Mouse (Mus musculus) spleen, adult 2 months (tissue): ENCODE results near the gene Rnase11.

Experiments
- CTCF ChIP-seq: fragments of 200-500 bp; IDR thresholded peaks from 2 replicates; pipeline ENCODE4 v1.5.1; 2011; ENCODE audit warnings: mild to moderate bottlenecking, inconsistent platforms; ENCODE audit not compliant: insufficient read depth, insufficient read length, insufficient replicate concordance; ENCODE audit errors: extremely low read depth
- POLR2A ChIP-seq: fragments of 200-500 bp; IDR thresholded peaks from 2 replicates; pipeline ENCODE4 v1.6.1; 2011; ENCODE audit warnings: low read depth, low read length, inconsistent platforms

DNA sequence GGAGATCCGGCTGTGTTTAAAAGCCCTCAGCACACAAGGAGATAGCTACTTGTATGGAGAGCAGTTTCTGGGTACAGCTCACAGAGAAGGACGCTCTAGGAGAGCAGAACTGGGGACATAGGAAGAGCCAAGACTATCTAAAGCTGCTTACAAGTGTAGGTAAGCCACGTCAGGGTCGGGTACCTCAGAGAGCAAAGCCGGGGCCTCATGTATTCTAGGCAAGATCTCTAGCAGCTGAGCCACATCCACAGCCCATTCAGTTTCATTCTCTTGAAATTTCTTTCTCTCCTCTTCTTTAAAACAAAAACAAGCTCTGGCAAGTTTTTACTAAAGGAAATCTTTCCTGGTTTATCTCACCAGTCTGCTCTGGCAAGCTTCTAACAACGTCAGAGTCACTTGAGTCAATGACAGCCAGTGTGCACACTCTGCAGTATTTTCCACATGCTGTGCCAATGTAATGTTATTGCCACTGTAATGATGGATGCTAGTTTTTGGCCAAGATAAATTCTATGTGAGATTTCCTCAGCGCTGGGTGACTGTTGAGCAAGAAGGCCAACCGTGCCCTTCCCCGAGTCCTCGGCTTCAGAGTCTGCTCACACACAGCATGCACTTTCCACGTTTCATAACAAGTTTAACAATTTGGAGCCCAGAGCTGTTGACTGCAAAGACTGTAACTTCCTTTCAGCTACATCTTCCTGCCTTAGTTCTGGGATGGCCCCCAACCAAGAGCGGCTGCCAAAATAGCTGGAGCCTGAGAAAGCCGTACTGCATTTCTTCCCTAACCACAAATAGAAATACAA, 41.8 kb downstream of the Rnase11 start:
- no peak for TF ChIP-seq POLR2A
- TF ChIP-seq CTCF: no peak
